Mouse (Mus musculus): ENCODE measurements around the gene Gabrb2. TPM values are rescaled to one million over a fixed set of nuclear protein-coding genes. Genes with fewer than 3 reads are reported as not detected.

Gene Gabrb2
- polyA plus RNA-seq, 1 experiment: 0.53 TPM

DNA sequence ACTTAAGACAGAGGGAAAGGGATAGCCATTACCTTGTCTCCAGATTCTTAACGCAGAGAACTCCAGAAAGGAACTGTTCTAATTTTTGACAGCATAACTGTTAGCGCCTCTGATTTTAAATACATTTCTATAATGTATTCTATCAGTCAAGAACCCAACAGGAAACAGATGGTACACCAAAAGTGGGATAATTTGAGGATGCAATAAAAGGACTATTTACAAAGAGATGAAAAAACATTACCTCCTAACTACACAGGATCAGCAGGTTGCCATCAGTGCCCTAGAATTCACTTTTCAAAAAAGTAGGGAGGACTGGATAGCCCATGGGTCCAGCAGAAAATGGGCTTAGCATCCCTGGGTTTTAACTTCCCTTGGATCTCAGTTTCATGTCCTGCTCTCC lies 102.4 kb downstream of the Gabrb2 start:
- Histone ChIP-seq H3K79me2 (ENCODE audit: control insufficient read depth, insufficient read depth) (no peaks in the 10 kb centered on the region), H3ac (ENCODE audit: control insufficient read depth, insufficient read length) (no peak overlapping the region), H3K4me2 (ENCODE audit: low read depth) (no peak overlapping the region), H3K4me3 (no peak overlapping the region), H3K36me3 (ENCODE audit: control insufficient read depth, insufficient read depth) (no peaks in the 10 kb centered on the region), H3K27me3 (ENCODE audit: control insufficient read depth, insufficient read depth, insufficient read length) (no peaks in the 10 kb centered on the region)
- TF ChIP-seq TCF12 (IDR thresholded peaks at IDR 0.05; ENCODE audit: insufficient read depth, poor library complexity, severe bottlenecking): no peak
- no peak for TF ChIP-seq REST (IDR thresholded peaks at IDR 0.05; ENCODE audit: insufficient read depth, insufficient read length)
- TF ChIP-seq E2F4 (IDR thresholded peaks at IDR 0.05; ENCODE audit: insufficient read depth): no peak
- no peak for TF ChIP-seq MAX (IDR thresholded peaks at IDR 0.05; ENCODE audit: low read depth)
- no peak for TF ChIP-seq POLR2AphosphoS2 (IDR thresholded peaks at IDR 0.05; ENCODE audit: insufficient read length, low read depth)
- no peak for TF ChIP-seq TCF3 (IDR thresholded peaks at IDR 0.05; ENCODE audit: insufficient read length, low read depth)
- no peak for TF ChIP-seq POLR2A (IDR thresholded peaks at IDR 0.05; ENCODE audit: insufficient read length, low read depth)
- no peak for TF ChIP-seq CEBPB (IDR thresholded peaks at IDR 0.05; ENCODE audit: insufficient read depth, poor library complexity, severe bottlenecking)
- no peak for TF ChIP-seq SRF (IDR thresholded peaks at IDR 0.05; ENCODE audit: control insufficient read depth, insufficient read length, low read depth)
- no peak for TF ChIP-seq MYOG (IDR thresholded peaks at IDR 0.05; ENCODE audit: control insufficient read depth in 1 of 3, insufficient read depth in 1 of 3, insufficient read length in 2 of 3, low read depth in 2 of 3)

DNA sequence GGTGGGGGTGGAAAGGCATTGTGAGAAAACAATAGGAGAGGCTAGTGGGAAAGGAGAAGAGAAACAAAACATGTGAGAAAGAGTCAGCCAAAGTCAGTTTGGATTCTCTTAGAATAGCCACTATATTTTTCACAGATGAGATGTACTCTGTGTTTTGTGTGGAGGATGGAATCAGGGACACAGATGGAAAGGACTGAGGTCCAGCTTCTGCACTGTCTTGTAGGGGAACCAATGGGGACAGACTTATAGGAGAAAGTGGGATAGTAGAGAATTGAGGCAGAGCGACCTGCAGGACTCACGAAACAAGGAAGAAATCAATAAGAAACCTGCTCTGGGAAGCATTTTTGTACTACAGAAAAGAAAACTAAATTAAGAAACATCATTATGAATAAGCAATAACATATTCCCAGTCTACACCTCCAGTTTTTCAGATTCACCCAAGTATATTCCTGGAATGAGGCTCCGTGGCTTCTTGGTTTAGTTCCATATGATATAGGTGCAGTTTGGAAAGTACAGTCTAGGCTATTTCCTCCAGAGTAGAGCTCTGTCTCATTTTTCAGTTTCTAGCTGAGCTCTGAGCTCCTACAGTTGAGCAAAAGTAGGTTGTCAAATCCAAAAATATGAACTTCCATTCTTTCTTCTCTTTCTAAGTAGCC lies 108.8 kb downstream of the Gabrb2 start:
- TF ChIP-seq CEBPB (IDR thresholded peaks at IDR 0.05; ENCODE audit: insufficient read depth, poor library complexity, severe bottlenecking) (no peak), REST (IDR thresholded peaks at IDR 0.05; ENCODE audit: insufficient read depth, insufficient read length) (no peak), USF1 (IDR thresholded peaks at IDR 0.05; ENCODE audit: low read depth) (no peak), TCF3 (IDR thresholded peaks at IDR 0.05; ENCODE audit: insufficient read length, low read depth) (no peak), MAX (IDR thresholded peaks at IDR 0.05; ENCODE audit: low read depth) (no peak), POLR2AphosphoS2 (IDR thresholded peaks at IDR 0.05; ENCODE audit: insufficient read length, low read depth) (no peak)
- no peaks in the 10 kb centered on the region for H3K79me2 ChIP-seq (ENCODE audit: control insufficient read depth, insufficient read depth)
- no peak overlapping the region for H3K4me2 ChIP-seq (ENCODE audit: low read depth)
- H3K4me3 ChIP-seq: no peak overlapping the region
- H3K27me3 ChIP-seq (ENCODE audit: control insufficient read depth, insufficient read depth, insufficient read length): no peaks in the 10 kb centered on the region
- H3K36me3 ChIP-seq (ENCODE audit: control insufficient read depth, insufficient read depth): no peaks in the 10 kb centered on the region
- no peak overlapping the region for H3ac ChIP-seq (ENCODE audit: control insufficient read depth, insufficient read length)

DNA sequence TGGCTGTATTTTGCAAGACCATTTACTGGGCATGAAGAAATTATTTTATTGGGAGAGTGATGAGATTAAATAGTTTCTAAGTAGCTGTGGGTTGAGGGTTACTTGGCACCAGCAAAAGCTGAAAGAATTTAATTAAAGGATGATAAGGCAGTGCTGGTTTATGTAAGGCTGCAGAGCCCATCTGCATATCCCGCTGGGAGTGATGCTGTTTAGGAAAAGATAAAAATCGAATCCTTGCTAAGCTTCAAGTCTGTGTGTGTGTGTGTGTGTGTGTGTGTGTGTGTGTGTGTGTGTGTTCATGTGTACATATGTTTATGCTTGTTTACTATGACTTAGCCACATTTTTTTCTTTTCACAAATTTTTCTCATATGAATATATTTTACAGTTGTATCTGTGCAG lies 113.0 kb downstream of the Gabrb2 start:
- Histone ChIP-seq H3K4me2 (ENCODE audit: low read depth) (no peak overlapping the region), H3K79me2 (ENCODE audit: control insufficient read depth, insufficient read depth) (no peaks in the 10 kb centered on the region), H3K4me3 (no peak overlapping the region), H3K27me3 (ENCODE audit: control insufficient read depth, insufficient read depth, insufficient read length) (no peaks in the 10 kb centered on the region), H3K36me3 (ENCODE audit: control insufficient read depth, insufficient read depth) (no peaks in the 10 kb centered on the region), H3ac (ENCODE audit: control insufficient read depth, insufficient read length) (no peak overlapping the region)
- TF ChIP-seq MYOD1 (IDR thresholded peaks at IDR 0.05; ENCODE audit: control insufficient read depth in 1 of 3, insufficient read length in 2 of 3, low read depth in 2 of 3): no peak
- no peak for TF ChIP-seq MAX (IDR thresholded peaks at IDR 0.05; ENCODE audit: low read depth)
- TF ChIP-seq MYOG (IDR thresholded peaks at IDR 0.05; ENCODE audit: control insufficient read depth in 1 of 3, insufficient read depth in 1 of 3, insufficient read length in 2 of 3, low read depth in 2 of 3): no peak
- no peak for TF ChIP-seq TCF3 (IDR thresholded peaks at IDR 0.05; ENCODE audit: insufficient read length, low read depth)
- no peak for TF ChIP-seq TCF12 (IDR thresholded peaks at IDR 0.05; ENCODE audit: insufficient read depth, poor library complexity, severe bottlenecking)
- TF ChIP-seq POLR2AphosphoS2 (IDR thresholded peaks at IDR 0.05; ENCODE audit: insufficient read length, low read depth): no peak
- no peak for TF ChIP-seq E2F4 (IDR thresholded peaks at IDR 0.05; ENCODE audit: insufficient read depth)

DNA sequence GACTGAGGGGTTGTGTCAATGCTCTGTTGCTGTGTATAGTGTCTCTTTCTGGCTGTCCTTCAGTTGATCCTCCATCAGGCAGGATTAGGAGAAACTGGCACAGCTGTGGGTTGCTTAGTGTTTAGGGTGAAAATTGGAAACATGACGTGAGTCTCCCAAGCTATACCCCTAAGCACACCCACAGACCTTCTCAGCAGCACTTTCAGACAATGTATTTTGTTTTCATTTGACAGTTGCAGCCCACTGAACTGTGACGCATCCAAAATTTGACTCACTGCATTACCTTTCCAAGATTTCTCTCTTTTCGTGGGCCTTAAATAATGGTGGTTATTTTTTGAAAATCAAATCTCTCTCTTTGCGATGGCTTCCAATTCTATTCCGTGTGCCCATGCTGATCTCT lies 115.7 kb downstream of the Gabrb2 start:
- no peak for TF ChIP-seq CEBPB (IDR thresholded peaks at IDR 0.05; ENCODE audit: insufficient read depth, poor library complexity, severe bottlenecking)
- no peak for TF ChIP-seq TCF12 (IDR thresholded peaks at IDR 0.05; ENCODE audit: insufficient read depth, poor library complexity, severe bottlenecking)
- no peak for TF ChIP-seq SRF (IDR thresholded peaks at IDR 0.05; ENCODE audit: control insufficient read depth, insufficient read length, low read depth)
- TF ChIP-seq MYOD1 (IDR thresholded peaks at IDR 0.05; ENCODE audit: control insufficient read depth in 1 of 3, insufficient read length in 2 of 3, low read depth in 2 of 3): no peak
- no peak for TF ChIP-seq MAX (IDR thresholded peaks at IDR 0.05; ENCODE audit: low read depth)
- TF ChIP-seq POLR2AphosphoS2 (IDR thresholded peaks at IDR 0.05; ENCODE audit: insufficient read length, low read depth): no peak
- TF ChIP-seq USF1 (IDR thresholded peaks at IDR 0.05; ENCODE audit: low read depth): no peak
- no peak for TF ChIP-seq TCF3 (IDR thresholded peaks at IDR 0.05; ENCODE audit: insufficient read length, low read depth)
- no peak for TF ChIP-seq REST (IDR thresholded peaks at IDR 0.05; ENCODE audit: insufficient read depth, insufficient read length)
- TF ChIP-seq POLR2A (IDR thresholded peaks at IDR 0.05; ENCODE audit: insufficient read length, low read depth): no peak
- TF ChIP-seq E2F4 (IDR thresholded peaks at IDR 0.05; ENCODE audit: insufficient read depth): no peak
- no peak for TF ChIP-seq MYOG (IDR thresholded peaks at IDR 0.05; ENCODE audit: control insufficient read depth in 1 of 3, insufficient read depth in 1 of 3, insufficient read length in 2 of 3, low read depth in 2 of 3)
- no peaks in the 10 kb centered on the region for H3K36me3 ChIP-seq (ENCODE audit: control insufficient read depth, insufficient read depth)

DNA sequence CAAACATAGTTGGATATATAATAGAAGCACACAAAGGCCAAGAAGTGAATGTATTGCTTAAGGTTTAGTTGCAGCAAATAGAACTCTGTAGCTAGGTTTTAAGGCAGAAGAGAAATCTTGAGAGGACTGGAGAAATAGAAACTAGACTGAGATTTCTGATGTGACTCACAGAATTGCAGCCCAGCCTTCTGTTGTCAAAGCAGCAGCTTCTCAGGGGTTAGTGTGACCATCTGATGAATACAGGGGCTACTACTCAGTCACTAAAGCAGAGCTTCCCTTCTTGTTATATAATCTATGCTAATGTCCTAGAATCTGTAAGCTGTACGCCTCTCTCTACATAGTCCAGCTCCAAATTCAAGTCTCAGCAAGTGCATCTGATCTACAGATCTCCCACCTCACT lies 116.3 kb downstream of the Gabrb2 start:
- H3K79me2 ChIP-seq (ENCODE audit: control insufficient read depth, insufficient read depth): no peaks in the 10 kb centered on the region
- H3K27me3 ChIP-seq (ENCODE audit: control insufficient read depth, insufficient read depth, insufficient read length): no peaks in the 10 kb centered on the region
- no peaks in the 10 kb centered on the region for H3K36me3 ChIP-seq (ENCODE audit: control insufficient read depth, insufficient read depth)
- H3K4me2 ChIP-seq (ENCODE audit: low read depth): no peak overlapping the region
- H3K4me3 ChIP-seq: no peak overlapping the region
- TF ChIP-seq MAX (IDR thresholded peaks at IDR 0.05; ENCODE audit: low read depth) (no peak), MYOG (IDR thresholded peaks at IDR 0.05; ENCODE audit: control insufficient read depth in 1 of 3, insufficient read depth in 1 of 3, insufficient read length in 2 of 3, low read depth in 2 of 3) (no peak), POLR2A (IDR thresholded peaks at IDR 0.05; ENCODE audit: insufficient read length, low read depth) (no peak), POLR2AphosphoS2 (IDR thresholded peaks at IDR 0.05; ENCODE audit: insufficient read length, low read depth) (no peak), E2F4 (IDR thresholded peaks at IDR 0.05; ENCODE audit: insufficient read depth) (no peak), TCF3 (IDR thresholded peaks at IDR 0.05; ENCODE audit: insufficient read length, low read depth) (no peak), REST (IDR thresholded peaks at IDR 0.05; ENCODE audit: insufficient read depth, insufficient read length) (no peak), SRF (IDR thresholded peaks at IDR 0.05; ENCODE audit: control insufficient read depth, insufficient read length, low read depth) (no peak), CEBPB (IDR thresholded peaks at IDR 0.05; ENCODE audit: insufficient read depth, poor library complexity, severe bottlenecking) (no peak), USF1 (IDR thresholded peaks at IDR 0.05; ENCODE audit: low read depth) (no peak), MYOD1 (IDR thresholded peaks at IDR 0.05; ENCODE audit: control insufficient read depth in 1 of 3, insufficient read length in 2 of 3, low read depth in 2 of 3) (no peak), TCF12 (IDR thresholded peaks at IDR 0.05; ENCODE audit: insufficient read depth, poor library complexity, severe bottlenecking) (no peak)
- H3ac ChIP-seq (ENCODE audit: control insufficient read depth, insufficient read length): no peak overlapping the region

More for the DNA sequence above, 115.7 kb downstream of the Gabrb2 start:
- Histone ChIP-seq H3K27me3 (ENCODE audit: control insufficient read depth, insufficient read depth, insufficient read length) (no peaks in the 10 kb centered on the region), H3K4me2 (ENCODE audit: low read depth) (no peak overlapping the region), H3K79me2 (ENCODE audit: control insufficient read depth, insufficient read depth) (no peaks in the 10 kb centered on the region), H3ac (ENCODE audit: control insufficient read depth, insufficient read length) (no peak overlapping the region), H3K4me3 (no peak overlapping the region)
